Mouse (Mus musculus): ENCODE results near the gene Nt5c2. TPM values are rescaled to one million over a fixed set of nuclear protein-coding genes. Genes with fewer than 3 reads are reported as not detected.

Gene Nt5c2
- total and polyA plus RNA-seq, 2 experiments from 2014 or later = 64.1 to 81.8 TPM

DNA sequence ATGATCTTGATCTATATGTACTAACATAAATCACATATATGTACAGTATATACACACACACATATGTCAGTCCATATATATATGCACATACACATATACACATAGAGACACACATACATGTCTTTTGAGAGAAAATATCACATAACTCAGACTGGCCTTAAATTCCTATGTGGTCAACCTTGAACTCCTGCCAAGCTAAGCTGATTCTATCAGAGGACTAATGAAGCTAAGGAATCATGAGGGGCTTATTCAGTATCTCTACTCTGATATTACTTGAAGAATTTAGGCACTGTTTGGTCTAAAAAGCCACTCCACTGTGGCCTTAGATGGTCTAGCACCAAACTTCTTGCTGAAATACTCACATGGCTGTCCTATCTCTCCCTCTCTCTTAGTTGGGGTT, 49.5 kb downstream of the Nt5c2 start:
- Histone ChIP-seq H3K4me3 (ENCODE audit: low read depth, low read length) (no peak overlapping the region), H3K27me3 (ENCODE audit: insufficient read depth, low read length) (no peaks in the 10 kb centered on the region), H3K4me2 (ENCODE audit: low read depth, low read length, poor library complexity, severe bottlenecking) (no peak overlapping the region), H3K36me3 (ENCODE audit: insufficient read depth, low read length) (no peaks in the 10 kb centered on the region), H3K27ac (ENCODE audit: low read depth, low read length) (no peak overlapping the region), H3K4me1 (ENCODE audit: insufficient read depth, low read length) (0 out of 2 replicates have a peak, but pooled peaks cover 8% of the 10 kb centered on the region), H3K9ac (replicated peaks; ENCODE audit: low read length, poor library complexity, severe bottlenecking) (no peak overlapping the region), H3K9me3 (ENCODE audit: low read length) (no peaks in the 10 kb centered on the region)
- DNase-seq (ENCODE audit: low spot score) = no peak
- no peak for ATAC-seq (ENCODE audit: low FRiP score)
- TF ChIP-seq CTCF (IDR thresholded peaks at IDR 0.05) = no peak

DNA sequence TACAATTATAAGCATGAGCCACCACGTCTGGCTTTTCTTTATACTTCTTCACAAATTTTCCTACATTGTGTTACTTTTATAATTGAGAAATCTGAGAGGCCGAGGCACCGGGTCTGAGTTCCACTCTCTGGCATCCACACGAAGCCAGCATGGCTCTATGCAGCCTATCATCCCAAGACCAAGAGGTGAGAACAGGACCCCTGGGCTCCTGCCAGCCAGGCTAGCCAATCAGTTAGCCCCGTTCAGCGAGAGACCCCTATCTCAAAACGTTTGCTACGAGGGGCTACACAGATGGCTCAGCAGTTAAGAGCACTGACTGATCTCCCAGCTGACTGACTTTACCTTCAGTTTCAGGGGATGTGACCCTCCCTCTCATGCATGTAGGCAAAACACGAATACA, 50.6 kb downstream of the Nt5c2 start:
- Histone ChIP-seq H3K27me3 (ENCODE audit: insufficient read depth, low read length) (no peaks in the 10 kb centered on the region), H3K4me1 (ENCODE audit: insufficient read depth, low read length) (peaks cover 19% of the 10 kb centered on the region; the same call in 1 of the 2 replicates), H3K4me2 (ENCODE audit: low read depth, low read length, poor library complexity, severe bottlenecking) (no peak overlapping the region), H3K9ac (replicated peaks; ENCODE audit: low read length, poor library complexity, severe bottlenecking) (no peak overlapping the region), H3K9me3 (ENCODE audit: low read length) (no peaks in the 10 kb centered on the region), H3K27ac (ENCODE audit: low read depth, low read length) (no peak overlapping the region), H3K4me3 (ENCODE audit: low read depth, low read length) (no peak overlapping the region), H3K36me3 (ENCODE audit: insufficient read depth, low read length) (no peaks in the 10 kb centered on the region)
- ATAC-seq (ENCODE audit: low FRiP score) = no peak
- TF ChIP-seq CTCF (IDR thresholded peaks at IDR 0.05) = no peak
- WGBS = 74% methylated on average over 9 of the region's 9 CpGs
- no peak for DNase-seq (ENCODE audit: low spot score)

DNA sequence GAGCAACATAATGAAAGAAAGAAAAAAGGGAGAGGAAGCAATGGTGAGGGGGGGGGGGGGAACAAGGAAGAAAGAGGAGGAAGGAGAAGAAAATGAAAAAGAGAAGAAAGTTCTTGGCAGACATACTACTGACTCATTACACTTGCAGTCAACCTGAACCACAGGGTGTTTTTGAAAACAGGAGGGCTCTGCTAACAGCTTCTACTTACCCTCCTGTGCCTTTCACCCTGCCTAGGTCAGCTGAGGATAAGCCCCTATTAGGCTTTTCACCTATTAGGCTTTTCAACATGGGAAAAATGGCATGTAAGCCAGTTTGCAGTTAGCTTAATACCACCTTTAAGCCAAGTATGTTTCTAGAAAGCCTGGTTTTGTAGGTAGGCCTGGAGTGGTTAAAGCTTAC, 51.5 kb downstream of the Nt5c2 start:
- no peak for TF ChIP-seq CTCF (IDR thresholded peaks at IDR 0.05)
- Histone ChIP-seq H3K4me3 (ENCODE audit: low read depth, low read length) (no peak overlapping the region), H3K36me3 (ENCODE audit: insufficient read depth, low read length) (no peaks in the 10 kb centered on the region), H3K27ac (ENCODE audit: low read depth, low read length) (no peak overlapping the region), H3K27me3 (ENCODE audit: insufficient read depth, low read length) (no peaks in the 10 kb centered on the region), H3K4me2 (ENCODE audit: low read depth, low read length, poor library complexity, severe bottlenecking) (no peak overlapping the region), H3K4me1 (ENCODE audit: insufficient read depth, low read length) (peaks cover 19% of the 10 kb centered on the region; the same call in 1 of the 2 replicates), H3K9me3 (ENCODE audit: low read length) (no peaks in the 10 kb centered on the region), H3K9ac (replicated peaks; ENCODE audit: low read length, poor library complexity, severe bottlenecking) (no peak overlapping the region)
- no peak for DNase-seq (ENCODE audit: low spot score)
- ATAC-seq (ENCODE audit: low FRiP score) = no peak

DNA sequence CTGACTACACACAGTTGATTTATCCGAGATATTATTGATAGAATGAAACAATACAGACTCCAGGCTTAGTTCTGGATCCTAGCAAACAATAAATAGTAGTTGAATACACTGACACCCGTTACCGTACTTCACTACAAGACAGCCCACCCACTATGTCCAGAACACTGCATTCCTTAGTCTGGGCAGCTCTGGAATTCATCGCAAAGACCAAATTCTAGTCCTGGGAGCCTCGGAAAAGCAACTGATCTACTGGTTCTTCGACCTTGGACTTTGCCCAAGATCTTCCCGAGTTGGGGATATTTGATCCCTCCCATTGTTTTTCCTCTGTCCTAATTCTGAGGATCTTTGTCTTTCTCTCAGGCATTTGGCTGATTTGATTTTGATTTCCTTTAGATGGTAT, 52.1 kb downstream of the Nt5c2 start:
- H3K27me3 ChIP-seq (ENCODE audit: insufficient read depth, low read length) = no peaks in the 10 kb centered on the region
- no peak for ATAC-seq (ENCODE audit: low FRiP score)
- H3K4me2 ChIP-seq (ENCODE audit: low read depth, low read length, poor library complexity, severe bottlenecking) = peak overlapping the region; percentile 59
- WGBS = 28% methylated on average over 7 of the region's 7 CpGs
- H3K4me3 ChIP-seq (ENCODE audit: low read depth, low read length) = peak overlapping the region; percentile 74; the same call in 1 of the 2 replicates
- H3K9ac ChIP-seq (replicated peaks; ENCODE audit: low read length, poor library complexity, severe bottlenecking) = no peak overlapping the region
- no peaks in the 10 kb centered on the region for H3K9me3 ChIP-seq (ENCODE audit: low read length)
- DNase-seq (ENCODE audit: low spot score) = no peak
- no peak for TF ChIP-seq CTCF (IDR thresholded peaks at IDR 0.05)
- no peaks in the 10 kb centered on the region for H3K36me3 ChIP-seq (ENCODE audit: insufficient read depth, low read length)
- H3K27ac ChIP-seq (ENCODE audit: low read depth, low read length) = peak overlapping the region; percentile 98; the same call in 1 of the 2 replicates
- peaks cover 19% of the 10 kb centered on the region for H3K4me1 ChIP-seq (ENCODE audit: insufficient read depth, low read length)

DNA sequence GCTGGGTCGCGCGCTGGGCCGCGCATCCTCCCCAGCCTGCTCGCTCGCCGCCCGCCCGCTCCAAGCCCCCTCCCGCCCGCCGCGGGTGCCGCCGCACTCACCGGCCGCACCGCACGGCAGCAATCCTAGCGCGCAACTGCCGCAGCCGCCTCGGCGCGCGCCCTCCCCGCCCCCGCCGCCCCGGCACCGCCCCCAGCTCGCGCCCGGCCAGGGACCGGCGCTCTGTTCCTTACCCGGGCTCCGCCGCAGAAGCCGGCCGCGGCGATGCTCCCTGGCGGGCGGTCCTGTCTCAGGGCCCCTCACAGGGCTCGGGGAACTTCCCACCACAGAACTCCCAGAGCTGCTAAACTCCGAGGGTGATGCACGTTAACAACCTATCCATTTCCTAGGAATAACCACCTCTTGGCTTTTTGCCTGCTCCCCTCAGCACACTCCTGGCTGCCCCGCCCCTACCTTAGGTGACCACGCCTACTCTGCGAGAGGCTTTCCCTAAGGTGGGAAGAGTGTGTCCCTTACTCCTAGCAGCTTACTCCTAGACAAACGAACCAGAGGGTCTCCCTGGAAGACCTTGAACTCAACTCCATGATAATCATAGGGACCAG, 52.7 kb downstream of the Nt5c2 start:
- peak; percentile 6; the same call in 1 of the 2 replicates for TF ChIP-seq CTCF (IDR thresholded peaks at IDR 0.05)
- Histone ChIP-seq H3K4me3 (ENCODE audit: low read depth, low read length) (peak overlapping the region; percentile 74), H3K4me2 (ENCODE audit: low read depth, low read length, poor library complexity, severe bottlenecking) (peak overlapping the region; percentile 59), H3K36me3 (ENCODE audit: insufficient read depth, low read length) (no peaks in the 10 kb centered on the region), H3K4me1 (ENCODE audit: insufficient read depth, low read length) (peaks cover 19% of the 10 kb centered on the region), H3K27me3 (ENCODE audit: insufficient read depth, low read length) (no peaks in the 10 kb centered on the region), H3K9me3 (ENCODE audit: low read length) (no peaks in the 10 kb centered on the region), H3K27ac (ENCODE audit: low read depth, low read length) (peak overlapping the region; percentile 98), H3K9ac (replicated peaks; ENCODE audit: low read length, poor library complexity, severe bottlenecking) (peak overlapping the region; percentile 93)
- peak; percentile 93 for ATAC-seq (ENCODE audit: low FRiP score)
- under 1% methylated on average over 16 of the region's 54 CpGs for WGBS
- peak; percentile 84 for DNase-seq (ENCODE audit: low spot score)

DNA sequence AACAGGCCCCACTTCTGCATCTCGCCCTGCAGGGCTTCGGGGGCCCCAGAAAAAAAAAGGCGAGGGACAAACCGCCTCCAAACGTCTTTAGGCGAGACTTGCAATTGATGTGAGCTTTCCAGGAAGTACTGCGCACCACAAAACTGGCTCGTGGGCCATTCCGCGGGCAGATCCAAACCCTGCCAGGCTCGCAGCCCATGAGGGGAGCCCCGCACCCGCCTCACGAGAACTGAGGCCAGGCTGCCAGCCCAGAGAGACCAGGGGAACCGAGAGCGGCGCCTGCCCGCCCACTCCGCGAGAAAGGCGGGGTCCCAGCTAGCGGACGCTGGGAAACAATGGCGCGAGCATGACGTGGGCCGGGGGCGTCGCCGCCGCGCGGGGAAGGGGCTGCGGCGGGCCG, 53.3 kb downstream of the Nt5c2 start:
- H3K36me3 ChIP-seq (ENCODE audit: insufficient read depth, low read length) = no peaks in the 10 kb centered on the region
- peak overlapping the region; percentile 98 for H3K27ac ChIP-seq (ENCODE audit: low read depth, low read length)
- peak overlapping the region; percentile 74 for H3K4me3 ChIP-seq (ENCODE audit: low read depth, low read length)
- peak overlapping the region; percentile 93 for H3K9ac ChIP-seq (replicated peaks; ENCODE audit: low read length, poor library complexity, severe bottlenecking)
- H3K4me1 ChIP-seq (ENCODE audit: insufficient read depth, low read length) = peaks cover 19% of the 10 kb centered on the region
- DNase-seq (ENCODE audit: low spot score) = peak; percentile 91
- under 1% methylated on average over 27 of the region's 36 CpGs for WGBS
- H3K4me2 ChIP-seq (ENCODE audit: low read depth, low read length, poor library complexity, severe bottlenecking) = peak overlapping the region; percentile 59
- ATAC-seq (ENCODE audit: low FRiP score) = peak; percentile 94
- H3K9me3 ChIP-seq (ENCODE audit: low read length) = no peaks in the 10 kb centered on the region
- no peaks in the 10 kb centered on the region for H3K27me3 ChIP-seq (ENCODE audit: insufficient read depth, low read length)
- no peak for TF ChIP-seq CTCF (IDR thresholded peaks at IDR 0.05)

All from midbrain, postnatal 0 days (tissue).